Mouse (Mus musculus) megakaryocyte, embryonic 14.5 days (primary cell): ENCODE data around the gene Eif2b3.

Source experiments
- FLI1 ChIP-seq: IDR thresholded peaks from 2 replicates; pipeline ENCODE4 v1.6.1; 2012; ENCODE audit warnings: low read length, inconsistent platforms, mixed read lengths
- GATA1 ChIP-seq: IDR thresholded peaks from 3 replicates; pipeline ENCODE4 v1.6.1; 2012; ENCODE audit warnings: mixed read lengths, low read length, inconsistent platforms, borderline replicate concordance

DNA sequence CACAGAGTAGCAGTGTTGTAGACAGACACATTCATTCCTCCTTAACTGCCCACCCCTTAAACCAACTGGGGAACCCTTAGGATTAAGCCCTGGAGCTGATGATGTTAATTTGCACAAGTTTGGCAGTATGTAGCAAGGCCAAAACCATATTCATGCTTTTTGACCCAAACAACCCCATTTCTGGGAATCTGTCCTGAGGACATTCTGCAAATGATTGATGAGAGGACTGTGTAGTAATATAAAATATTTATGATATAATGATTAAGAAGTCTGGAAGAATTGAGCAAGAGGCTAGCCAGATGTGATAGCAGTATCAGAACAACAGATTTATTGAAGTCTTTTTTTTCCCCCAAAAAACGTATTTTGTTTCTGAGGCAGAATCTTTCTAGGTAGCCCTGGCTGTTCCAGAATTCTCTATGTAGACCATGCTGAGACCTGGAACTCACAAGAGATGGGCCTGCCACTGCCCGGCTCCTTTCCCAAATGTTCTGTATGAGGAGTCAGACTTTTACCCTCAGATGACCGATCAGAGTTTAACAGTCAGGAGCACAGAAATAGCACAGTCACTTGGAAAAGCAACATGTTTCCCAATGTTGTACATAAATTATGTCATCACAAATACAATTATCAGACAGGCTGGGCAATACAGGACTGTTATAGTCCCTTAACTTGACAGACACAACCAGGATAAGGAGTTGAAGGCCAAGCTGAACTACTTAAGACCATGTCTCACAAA lies 75.6 kb downstream of the Eif2b3 start:
- TF ChIP-seq GATA1 (no peak), FLI1 (no peak)
